Mouse (Mus musculus): ENCODE data around the gene Hs3st2.

Gene Hs3st2

DNA sequence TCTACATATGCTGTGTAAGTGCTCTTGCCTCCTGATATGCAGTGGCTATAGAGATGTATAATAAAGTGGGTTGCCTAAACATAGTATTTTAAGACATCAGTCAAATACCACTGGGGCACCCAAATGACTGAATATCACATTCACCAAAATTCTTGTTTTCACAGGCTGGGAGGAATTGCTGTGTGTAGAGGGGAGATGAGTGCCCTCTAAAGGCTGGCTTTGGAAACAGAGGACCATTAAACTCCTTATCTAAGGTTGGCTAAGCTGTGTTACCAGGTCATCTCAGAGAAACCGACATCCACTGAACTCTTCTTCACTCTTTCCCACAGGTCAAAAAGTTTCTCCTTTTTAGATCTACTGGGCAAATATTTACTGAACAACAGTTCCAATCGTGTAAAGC lies 150.8 kb downstream of the Hs3st2 start:
- no peak for DNase-seq (ENCODE audit: low read depth in 2 of 2, low spot score in 2 of 2)

DNA sequence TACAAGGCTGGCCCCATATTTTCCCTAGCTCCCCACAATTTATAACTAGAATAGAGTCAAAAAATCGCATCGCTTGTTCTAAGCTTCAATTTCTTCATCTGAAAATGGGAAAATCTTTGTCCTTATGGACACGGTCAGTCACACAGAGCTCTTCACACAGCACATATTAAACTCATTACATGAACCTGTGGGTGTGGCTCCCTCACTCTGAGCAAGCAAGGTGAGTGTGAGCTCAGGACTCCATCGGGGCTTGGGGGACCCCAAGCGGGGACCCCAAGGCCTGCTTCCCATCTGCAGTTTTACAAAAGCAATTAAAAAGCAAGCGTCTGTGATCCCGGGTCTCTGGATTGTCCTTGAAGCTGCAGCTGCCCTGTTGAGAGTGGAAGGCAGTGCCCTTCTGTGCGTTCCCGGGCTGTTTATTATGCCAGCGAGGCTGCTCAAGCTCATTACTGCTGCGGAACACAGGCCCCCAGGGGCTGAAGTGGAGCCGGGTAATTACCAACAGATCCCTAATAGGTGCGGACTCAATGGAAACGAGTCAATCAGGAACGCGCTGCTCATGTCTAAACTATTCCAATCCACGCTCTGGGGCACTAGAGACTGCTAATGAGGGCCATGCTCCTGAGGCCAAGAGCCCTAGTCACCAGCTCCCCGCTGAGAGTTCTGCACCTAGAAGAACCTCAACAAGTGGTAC lies 157.8 kb downstream of the Hs3st2 start:
- DNase-seq (ENCODE audit: low read depth in 2 of 2, low spot score in 2 of 2) = no peak

Measured in CD8-positive naive resting alpha-beta T cell, adult 2 months (primary cell).